Mouse (Mus musculus) limb, embryonic 14.5 days (tissue): ENCODE data around the gene Retreg1. TPM values are rescaled to one million over a fixed set of nuclear protein-coding genes. Genes with fewer than 3 reads are reported as not detected.

Experiments used
- ATAC-seq: fragments of 200-750 bp; cut with Nextera tagmentation; 2 replicates; pipeline ENCODE4 v1.8.0; 2017; ENCODE audit warnings: low read depth, moderate number of reproducible peaks, moderate TSS enrichment; ENCODE audit not compliant: low FRiP score
- DNase-seq: peaks from one replicate; pipeline ENCODE4 v3.0.0-alpha.2; 2015; ENCODE audit warnings: low spot score
- H3K27ac ChIP-seq: fragments of 300-500 bp; sonication (generic); replicated peaks from 2 replicates; pipeline ENCODE4 v1.5.1; 2014; ENCODE audit warnings: low read depth, mild to moderate bottlenecking, low read length, moderate library complexity, mixed read lengths
- H3K27me3 ChIP-seq: fragments of 300-500 bp; sonication (generic); 2 replicates; pipeline ENCODE4 v1.6.1; 2014; ENCODE audit warnings: low read length, mixed read lengths; ENCODE audit not compliant: control insufficient read depth, insufficient read depth
- H3K36me3 ChIP-seq: fragments of 300-500 bp; sonication (generic); 2 replicates; pipeline ENCODE4 v1.6.1; 2014; ENCODE audit warnings: mild to moderate bottlenecking, low read length, moderate library complexity, mixed read lengths; ENCODE audit not compliant: control insufficient read depth, insufficient read depth
- H3K4me1 ChIP-seq: fragments of 300-500 bp; sonication (generic); 2 replicates; pipeline ENCODE4 v1.6.1; 2014; ENCODE audit warnings: antibody characterized with exemption, low read length, mixed read lengths; ENCODE audit not compliant: control insufficient read depth, insufficient read depth
- H3K4me2 ChIP-seq: fragments of 300-500 bp; sonication (generic); replicated peaks from 2 replicates; pipeline ENCODE4 v1.6.1; 2014; ENCODE audit warnings: low read depth, mild to moderate bottlenecking, low read length, moderate library complexity; ENCODE audit not compliant: severe bottlenecking
- H3K4me3 ChIP-seq: fragments of 300-500 bp; sonication (generic); replicated peaks from 2 replicates; pipeline ENCODE4 v1.5.1; 2014; ENCODE audit warnings: low read length
- H3K9ac ChIP-seq: fragments of 300-500 bp; sonication (generic); 2 replicates; pipeline ENCODE4 v1.6.1; 2014; ENCODE audit warnings: mild to moderate bottlenecking, low read depth, low read length, moderate library complexity; ENCODE audit not compliant: severe bottlenecking
- H3K9me3 ChIP-seq: fragments of 300-500 bp; sonication (generic); 2 replicates; pipeline ENCODE4 v1.6.1; 2016; ENCODE audit warnings: low read length; ENCODE audit not compliant: control insufficient read depth
- POLR2A ChIP-seq: fragments of 200-500 bp; IDR thresholded peaks from 2 replicates; pipeline ENCODE4 v1.8.0; 2012; ENCODE audit warnings: inconsistent platforms, mild to moderate bottlenecking, moderate library complexity, borderline replicate concordance; ENCODE audit not compliant: insufficient read depth, insufficient read length; ENCODE audit errors: extremely low read depth
- WGBS: fragments of 180-500 bp; shearing (Covaris S2); extraction: QIAGEN DNeasy Blood & Tissue Kit; methylation state at CpG from one replicate; pipeline ENCODE4 v1.1.7; 2014; 5-methylcytosine and 5-hydroxymethylcytosine counted together
- polyA plus RNA-seq, 2 experiments: library from polyadenylated mRNA; depleted of rRNA in 1 of 2; stranded (reverse) in 1 of 2; unstranded in 1 of 2; fragments of >200 nt; fragmentation: Nextera tagmentation in 1 of 2; extraction: Ambion mirVana in 1 of 2; gene quantifications; 2 replicates each; pipeline versions ENCODE4 v1.2.1 to v1.2.3; 2012 to 2014

Gene Retreg1
- polyA plus RNA-seq (2012; rRNA removed) = 2.3 and 2.5 TPM in 2 replicates
- 4.2 and 4.4 TPM in 2 replicates for polyA plus RNA-seq (2014; fragmentation: Nextera tagmentation; extraction: Ambion mirVana)

DNA sequence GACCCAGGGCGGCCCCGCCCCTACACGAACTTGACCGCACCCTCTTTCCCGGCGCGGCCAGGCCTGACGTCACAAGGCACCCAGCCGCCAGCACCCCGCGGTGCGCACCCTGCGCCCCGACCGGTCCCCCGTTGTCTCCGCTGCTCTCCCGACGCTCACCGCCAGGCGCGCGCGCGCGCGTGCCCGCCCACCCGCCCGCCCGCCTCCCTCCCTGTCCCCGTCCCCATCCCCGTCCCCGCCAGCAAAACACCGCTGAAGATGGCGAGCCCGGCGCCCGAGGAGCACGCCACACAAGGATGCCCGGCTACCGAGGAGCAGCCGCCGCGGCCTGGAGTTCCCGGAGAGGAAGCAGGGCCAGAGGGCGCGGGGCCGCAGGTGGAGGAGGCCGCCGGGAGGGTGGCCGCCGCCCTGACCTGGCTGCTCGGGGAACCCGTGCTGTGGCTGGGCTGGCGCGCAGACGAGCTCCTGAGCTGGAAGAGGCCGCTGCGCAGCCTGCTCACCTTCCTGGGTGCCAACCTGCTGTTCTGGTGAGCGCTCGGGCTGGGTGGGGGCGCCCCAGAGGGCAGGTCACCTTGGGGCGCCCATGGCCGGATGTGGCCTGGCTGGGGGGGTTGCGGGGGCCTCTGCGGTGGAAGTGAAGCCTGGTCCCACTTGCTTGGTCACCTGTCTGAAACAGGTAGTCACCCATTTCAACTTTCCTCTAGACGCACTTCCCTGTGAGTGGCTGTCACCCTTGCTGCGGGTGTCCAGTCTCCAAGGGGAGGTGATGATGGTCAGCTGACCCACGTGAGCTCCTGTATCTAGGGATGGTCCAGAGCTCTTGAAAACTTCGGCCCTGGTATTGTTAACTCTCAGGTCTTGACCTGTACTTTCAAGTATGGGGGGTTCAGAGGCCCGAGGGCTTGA is at the start of gene Retreg1:
Gene Retreg1 (plus strand): TSS at position 95 of the 906 bp plus-strand sequence.
- ATAC-seq = peak; percentile 78
- DNase-seq = peak; percentile 13
- Histone ChIP-seq H3K27me3 (peaks cover 11% of the 10 kb centered on the region), H3K4me1 (no peaks in the 10 kb centered on the region), H3K27ac (no peak within 1 kb of the TSS), H3K9ac (peak within 1 kb of the TSS; percentile 67), H3K36me3 (no peaks in the 10 kb centered on the region), H3K9me3 (no peaks in the 10 kb centered on the region), H3K4me3 (peak within 1 kb of the TSS; percentile 66), H3K4me2 (peak within 1 kb of the TSS; percentile 89)
- 2% methylated on average over 31 of the region's 72 CpGs for WGBS
- no peak for TF ChIP-seq POLR2A

DNA sequence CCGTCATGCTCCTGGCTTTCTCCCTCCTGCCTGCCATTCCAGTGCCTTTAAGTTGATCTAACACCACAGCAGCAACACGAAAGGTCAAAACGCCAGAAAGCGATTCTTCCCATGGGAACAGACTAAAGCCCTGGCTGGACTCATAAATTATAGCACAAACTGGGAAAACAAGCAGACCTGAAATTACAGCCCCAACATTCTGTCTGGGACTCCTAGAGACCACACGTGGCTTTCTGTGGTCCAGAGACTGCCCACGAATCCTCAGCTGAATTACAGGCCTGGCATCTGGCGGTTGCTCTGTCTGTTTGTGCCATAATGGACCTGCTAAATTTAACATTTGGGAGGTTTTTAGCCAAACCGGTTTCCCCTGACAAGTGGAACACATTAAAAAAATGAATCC is 48.9 kb upstream of the Retreg1 start:
- Histone ChIP-seq H3K9me3 (no peaks in the 10 kb centered on the region), H3K27ac (no peak overlapping the region), H3K4me3 (no peak overlapping the region), H3K4me2 (no peak overlapping the region), H3K36me3 (peaks cover 65% of the 10 kb centered on the region), H3K4me1 (0 out of 2 replicates have a peak, but pooled peaks cover 3% of the 10 kb centered on the region), H3K9ac (no peak overlapping the region), H3K27me3 (no peaks in the 10 kb centered on the region)
- no peak for TF ChIP-seq POLR2A
- DNase-seq (peak; percentile 30), ATAC-seq (no peak)
- WGBS = 45% methylated on average over 8 of the region's 8 CpGs

DNA sequence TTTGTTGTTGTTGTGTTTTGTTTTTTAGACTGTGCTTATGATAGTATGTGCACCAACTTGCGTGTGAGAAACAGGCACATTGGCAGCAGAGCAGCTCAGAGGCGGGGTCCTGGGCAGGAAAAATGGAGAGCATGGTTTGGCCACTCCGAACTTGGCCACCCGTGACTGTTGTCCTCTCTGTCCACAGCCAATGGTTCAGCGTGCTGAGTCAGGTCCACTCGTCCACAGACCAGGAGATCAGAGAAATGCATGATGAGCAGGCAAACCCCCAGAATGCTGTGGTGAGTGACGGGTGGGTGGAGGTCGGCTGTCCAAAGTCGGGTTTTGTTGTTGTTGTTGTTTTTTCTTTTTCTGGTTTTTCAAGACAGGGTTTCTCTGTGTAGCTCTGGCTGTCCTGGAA is 47.5 kb upstream of the Retreg1 start:
- Histone ChIP-seq H3K27ac (no peak overlapping the region), H3K4me2 (no peak overlapping the region), H3K36me3 (peaks cover 65% of the 10 kb centered on the region), H3K4me3 (no peak overlapping the region), H3K4me1 (0 out of 2 replicates have a peak, but pooled peaks cover 3% of the 10 kb centered on the region), H3K9me3 (no peaks in the 10 kb centered on the region), H3K9ac (no peak overlapping the region), H3K27me3 (no peaks in the 10 kb centered on the region)
- ATAC-seq (no peak), DNase-seq (no peak)
- TF ChIP-seq POLR2A = no peak
- 97% methylated on average over 9 of the region's 9 CpGs for WGBS

DNA sequence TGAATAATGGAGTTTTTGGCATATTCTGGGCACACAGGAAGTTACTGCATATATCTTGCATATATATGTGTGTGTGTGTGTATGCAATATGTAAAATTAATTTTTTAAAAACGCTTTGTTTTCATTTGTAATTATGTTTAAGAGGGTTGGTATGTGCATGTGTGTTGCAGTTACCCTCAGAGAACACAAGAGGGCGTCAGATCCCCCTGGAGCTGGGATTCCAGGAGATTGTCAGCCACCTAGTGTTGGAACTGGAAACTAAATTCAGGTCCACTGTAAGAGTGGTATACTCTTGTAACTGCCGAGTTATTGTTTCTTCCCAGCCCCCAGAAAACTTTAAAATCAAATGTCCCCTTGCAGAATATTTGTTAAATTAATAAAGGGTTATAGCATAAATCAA is 46.6 kb upstream of the Retreg1 start:
- ATAC-seq = no peak
- Histone ChIP-seq H3K9me3 (no peaks in the 10 kb centered on the region), H3K27me3 (no peaks in the 10 kb centered on the region), H3K4me1 (0 out of 2 replicates have a peak, but pooled peaks cover 3% of the 10 kb centered on the region), H3K4me3 (no peak overlapping the region), H3K27ac (no peak overlapping the region), H3K36me3 (peaks cover 73% of the 10 kb centered on the region), H3K9ac (no peak overlapping the region), H3K4me2 (no peak overlapping the region)
- no peak for TF ChIP-seq POLR2A
- DNase-seq = peak; percentile 55
- WGBS = 61% methylated on average over 3 of the region's 3 CpGs

DNA sequence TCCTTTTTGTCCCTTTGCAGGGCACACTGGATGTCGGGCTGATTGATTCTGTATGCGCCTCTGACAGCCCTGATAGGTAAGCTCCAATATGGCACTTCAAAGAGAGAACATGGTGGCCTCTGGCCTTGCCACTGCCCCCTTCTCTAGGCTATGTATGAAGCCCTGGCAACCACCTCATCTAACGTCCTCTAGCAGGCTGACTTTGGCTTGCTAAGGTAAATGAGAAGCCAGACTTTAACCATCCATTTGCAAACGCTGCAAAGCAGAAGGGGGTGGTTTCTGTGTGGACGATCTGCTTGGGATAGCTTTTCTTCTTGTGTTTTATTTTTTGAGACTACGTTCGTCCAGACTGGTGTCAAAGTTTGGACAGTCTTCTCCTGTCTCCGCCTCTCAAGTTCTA is 45.8 kb upstream of the Retreg1 start:
- Histone ChIP-seq H3K36me3 (peaks cover 78% of the 10 kb centered on the region), H3K4me3 (no peak overlapping the region), H3K27me3 (no peaks in the 10 kb centered on the region), H3K27ac (no peak overlapping the region), H3K9me3 (no peaks in the 10 kb centered on the region), H3K9ac (no peak overlapping the region), H3K4me1 (0 out of 2 replicates have a peak, but pooled peaks cover 3% of the 10 kb centered on the region), H3K4me2 (no peak overlapping the region)
- no peak for DNase-seq
- no peak for ATAC-seq
- WGBS = 83% methylated on average over 8 of the region's 8 CpGs
- no peak for TF ChIP-seq POLR2A
